Mouse (Mus musculus): ENCODE results near the gene Gsdmc4. TPM values are rescaled to one million over a fixed set of nuclear protein-coding genes. Genes with fewer than 3 reads are reported as not detected.
"Not testable (repeated sequence)": the region's sequence is repeated elsewhere in the genome, so short reads cannot be mapped to it uniquely, and the experiment has no call there.

Gsdmc4 gene
- polyA plus RNA-seq, 1 experiment: 0.04 TPM

- not testable (repeated sequence) for H3K79me2 ChIP-seq (ENCODE audit: control insufficient read depth, insufficient read depth); H3K27me3 ChIP-seq (ENCODE audit: control insufficient read depth, insufficient read depth, insufficient read length); H3K79me3 ChIP-seq (ENCODE audit: low read depth); H3K4me3 ChIP-seq (ENCODE audit: insufficient read depth, poor library complexity, severe bottlenecking); H3ac ChIP-seq (ENCODE audit: control insufficient read depth, insufficient read length, low read depth); H3K36me3 ChIP-seq (ENCODE audit: control insufficient read depth, insufficient read depth)
- peak; percentile 37 for TF ChIP-seq CTCF (IDR thresholded peaks at IDR 0.05; ENCODE audit: control insufficient read depth, insufficient read depth, insufficient read length)
Measured at GRCm38 (mm10) chr15:63895560-63896353, 16.3 kb downstream of the Gsdmc4 start.

GRCm38 (mm10) chr15:63888440-63888839 is 23.7 kb downstream of the Gsdmc4 start:
- H3K36me3 ChIP-seq (ENCODE audit: control insufficient read depth, insufficient read depth); H3ac ChIP-seq (ENCODE audit: control insufficient read depth, insufficient read length, low read depth); H3K27me3 ChIP-seq (ENCODE audit: control insufficient read depth, insufficient read depth, insufficient read length); H3K79me2 ChIP-seq (ENCODE audit: control insufficient read depth, insufficient read depth); H3K4me3 ChIP-seq (ENCODE audit: insufficient read depth, poor library complexity, severe bottlenecking); H3K79me3 ChIP-seq (ENCODE audit: low read depth): not testable (repeated sequence)

GRCm38 (mm10) chr15:63887949-63888348 is 24.1 kb downstream of the Gsdmc4 start:
- H3K4me3 ChIP-seq (ENCODE audit: insufficient read depth, poor library complexity, severe bottlenecking); H3ac ChIP-seq (ENCODE audit: control insufficient read depth, insufficient read length, low read depth); H3K79me2 ChIP-seq (ENCODE audit: control insufficient read depth, insufficient read depth); H3K79me3 ChIP-seq (ENCODE audit: low read depth); H3K36me3 ChIP-seq (ENCODE audit: control insufficient read depth, insufficient read depth); H3K27me3 ChIP-seq (ENCODE audit: control insufficient read depth, insufficient read depth, insufficient read length): not testable (repeated sequence)

GRCm38 (mm10) chr15:63878458-63878857 is 33.6 kb downstream of the Gsdmc4 start, which contains the start of gene Gsdmc3:
Gene Gsdmc3 (minus strand): TSS chr15:63878558.
- H3K27me3 ChIP-seq (ENCODE audit: control insufficient read depth, insufficient read depth, insufficient read length); H3K79me3 ChIP-seq (ENCODE audit: low read depth); H3ac ChIP-seq (ENCODE audit: control insufficient read depth, insufficient read length, low read depth); H3K36me3 ChIP-seq (ENCODE audit: control insufficient read depth, insufficient read depth); H3K79me2 ChIP-seq (ENCODE audit: control insufficient read depth, insufficient read depth); H3K4me3 ChIP-seq (ENCODE audit: insufficient read depth, poor library complexity, severe bottlenecking): not testable (repeated sequence)

- H3K36me3 ChIP-seq (ENCODE audit: control insufficient read depth, insufficient read depth); H3ac ChIP-seq (ENCODE audit: control insufficient read depth, insufficient read length, low read depth); H3K27me3 ChIP-seq (ENCODE audit: control insufficient read depth, insufficient read depth, insufficient read length); H3K79me3 ChIP-seq (ENCODE audit: low read depth); H3K79me2 ChIP-seq (ENCODE audit: control insufficient read depth, insufficient read depth); H3K4me3 ChIP-seq (ENCODE audit: insufficient read depth, poor library complexity, severe bottlenecking): not testable (repeated sequence)
Measured at GRCm38 (mm10) chr15:63876160-63876559, 35.9 kb downstream of the Gsdmc4 start.

- H3K79me3 ChIP-seq (ENCODE audit: low read depth); H3ac ChIP-seq (ENCODE audit: control insufficient read depth, insufficient read length, low read depth); H3K4me3 ChIP-seq (ENCODE audit: insufficient read depth, poor library complexity, severe bottlenecking); H3K79me2 ChIP-seq (ENCODE audit: control insufficient read depth, insufficient read depth); H3K36me3 ChIP-seq (ENCODE audit: control insufficient read depth, insufficient read depth): not testable (repeated sequence)
- H3K27me3 ChIP-seq (ENCODE audit: control insufficient read depth, insufficient read depth, insufficient read length): peaks cover 12% of the 10 kb centered on the region
Measured at GRCm38 (mm10) chr15:63861965-63862364, 50.1 kb downstream of the Gsdmc4 start.

Other genes starting within 250 kb of the Gsdmc4 start
- gene Gsdmc2, start 67.1 kb downstream of the Gsdmc4 start, polyA plus RNA-seq (2012; fragmentation: generic; extraction: Trizol): not detected
- not detected for gene Gsdmc3, start 33.7 kb downstream of the Gsdmc4 start, polyA plus RNA-seq (2012; fragmentation: generic; extraction: Trizol)
- 34.3 TPM for gene Fam49b, start 148.2 kb upstream of the Gsdmc4 start, polyA plus RNA-seq (2012; fragmentation: generic; extraction: Trizol)